Mouse (Mus musculus): ENCODE measurements at regions not wholly inside any gene's neighbourhood (a gene's known extent, or its start where the extent isn't known, plus 50 kb on each side); places are given as distances from the start of the nearest gene placed in this dataset.

- TF ChIP-seq USF1 (IDR thresholded peaks at IDR 0.05; ENCODE audit: low read depth) (no peak), CEBPB (IDR thresholded peaks at IDR 0.05; ENCODE audit: low read depth) (no peak), CTCF (IDR thresholded peaks at IDR 0.05; ENCODE audit: control insufficient read depth, insufficient read depth, insufficient read length) (no peak), MAX (IDR thresholded peaks at IDR 0.05) (no peak), MYOD1 (IDR thresholded peaks at IDR 0.05; ENCODE audit: control insufficient read depth, insufficient read length, low read depth) (no peak)
These were observed 60.1 kb upstream of the Itprid2 start for GRCm38 (mm10) chr2:79575074-79575473.
